Mouse (Mus musculus): ENCODE data around the gene Il17ra. TPM values are rescaled to one million over a fixed set of nuclear protein-coding genes. Genes with fewer than 3 reads are reported as not detected.
A peak's percentile ranks its signal among the peaks of the same experiment; 100 is the strongest.

Gene Il17ra
- polyA plus RNA-seq, 1 experiment from 2014 or later = 3.1 TPM

GRCm38 (mm10) chr6:120462251-120462650, 796 bp upstream of the Il17ra start:
- Histone ChIP-seq H3K27ac (replicated peaks) (no peak overlapping the region), H3K27me3 (replicated peaks; ENCODE audit: low read depth, poor library complexity, severe bottlenecking) (peaks cover 57% of the 10 kb centered on the region), H3K36me3 (replicated peaks) (no peaks in the 10 kb centered on the region), H3K4me1 (peaks cover 15% of the 10 kb centered on the region), H3K9me3 (no peaks in the 10 kb centered on the region), H3K4me3 (no peak overlapping the region)
- 47% methylated on average over 6 of the region's 6 CpGs for WGBS
- DNase-seq (ENCODE audit: low spot score) = no peak

- 6% methylated on average over 11 of the region's 11 CpGs for WGBS
- Histone ChIP-seq H3K4me3 (peak overlapping the region; percentile 70), H3K36me3 (replicated peaks) (no peaks in the 10 kb centered on the region), H3K27me3 (replicated peaks; ENCODE audit: low read depth, poor library complexity, severe bottlenecking) (peaks cover 57% of the 10 kb centered on the region), H3K4me1 (peaks cover 15% of the 10 kb centered on the region), H3K27ac (replicated peaks) (no peak overlapping the region), H3K9me3 (no peaks in the 10 kb centered on the region)
- DNase-seq (ENCODE audit: low spot score) = no peak
Measured at GRCm38 (mm10) chr6:120463884-120464283, 837 bp downstream of the Il17ra start.

GRCm38 (mm10) chr6:120464406-120464939, 1.4 kb downstream of the Il17ra start:
- Histone ChIP-seq H3K9me3 (no peaks in the 10 kb centered on the region), H3K4me3 (peak overlapping the region; percentile 70), H3K4me1 (peaks cover 15% of the 10 kb centered on the region), H3K27me3 (replicated peaks; ENCODE audit: low read depth, poor library complexity, severe bottlenecking) (peaks cover 57% of the 10 kb centered on the region), H3K27ac (replicated peaks) (no peak overlapping the region), H3K36me3 (replicated peaks) (no peaks in the 10 kb centered on the region)
- no peak for DNase-seq (ENCODE audit: low spot score)
- 60% methylated on average over 9 of the region's 9 CpGs for WGBS

GRCm38 (mm10) chr6:120465393-120465792, 2.3 kb downstream of the Il17ra start:
- peaks cover 57% of the 10 kb centered on the region for H3K27me3 ChIP-seq (replicated peaks; ENCODE audit: low read depth, poor library complexity, severe bottlenecking)
- DNase-seq (ENCODE audit: low spot score) = no peak
- 63% methylated on average over 4 of the region's 4 CpGs for WGBS

GRCm38 (mm10) chr6:120466609-120467329, 3.7 kb downstream of the Il17ra start:
- 76% methylated on average over 10 of the region's 10 CpGs for WGBS
- no peak for DNase-seq (ENCODE audit: low spot score)
- Histone ChIP-seq H3K4me1 (peaks cover 18% of the 10 kb centered on the region), H3K27me3 (replicated peaks; ENCODE audit: low read depth, poor library complexity, severe bottlenecking) (peaks cover 43% of the 10 kb centered on the region), H3K9me3 (no peaks in the 10 kb centered on the region), H3K27ac (replicated peaks) (no peak overlapping the region), H3K36me3 (replicated peaks) (no peaks in the 10 kb centered on the region), H3K4me3 (no peak overlapping the region)

More at GRCm38 (mm10) chr6:120465393-120465792, 2.3 kb downstream of the Il17ra start:
- H3K36me3 ChIP-seq (replicated peaks) = no peaks in the 10 kb centered on the region
- H3K27ac ChIP-seq (replicated peaks) = no peak overlapping the region
- no peaks in the 10 kb centered on the region for H3K9me3 ChIP-seq
- no peak overlapping the region for H3K4me3 ChIP-seq
- peaks cover 15% of the 10 kb centered on the region for H3K4me1 ChIP-seq

- Histone ChIP-seq H3K4me1 (peaks cover 28% of the 10 kb centered on the region), H3K36me3 (replicated peaks) (no peaks in the 10 kb centered on the region), H3K27ac (replicated peaks) (no peak overlapping the region), H3K4me3 (no peak overlapping the region), H3K27me3 (replicated peaks; ENCODE audit: low read depth, poor library complexity, severe bottlenecking) (peaks cover 28% of the 10 kb centered on the region), H3K9me3 (no peaks in the 10 kb centered on the region)
- DNase-seq (ENCODE audit: low spot score) = no peak
- 93% methylated on average over 4 of the region's 4 CpGs for WGBS
Measured at GRCm38 (mm10) chr6:120468259-120468658, 5.2 kb downstream of the Il17ra start.

- Histone ChIP-seq H3K4me3 (no peak overlapping the region), H3K4me1 (peaks cover 25% of the 10 kb centered on the region), H3K27me3 (replicated peaks; ENCODE audit: low read depth, poor library complexity, severe bottlenecking) (peaks cover 18% of the 10 kb centered on the region), H3K9me3 (no peaks in the 10 kb centered on the region), H3K36me3 (replicated peaks) (no peaks in the 10 kb centered on the region), H3K27ac (replicated peaks) (no peak overlapping the region)
- no peak for DNase-seq (ENCODE audit: low spot score)
- 73% methylated on average over 3 of the region's 3 CpGs for WGBS
Measured at GRCm38 (mm10) chr6:120469268-120469667, 6.2 kb downstream of the Il17ra start.

GRCm38 (mm10) chr6:120469770-120470169, 6.7 kb downstream of the Il17ra start:
- peaks cover 13% of the 10 kb centered on the region for H3K27me3 ChIP-seq (replicated peaks; ENCODE audit: low read depth, poor library complexity, severe bottlenecking)
- H3K4me1 ChIP-seq = peaks cover 25% of the 10 kb centered on the region
- no peak for DNase-seq (ENCODE audit: low spot score)
- H3K9me3 ChIP-seq = no peaks in the 10 kb centered on the region
- no peak overlapping the region for H3K4me3 ChIP-seq
- no peaks in the 10 kb centered on the region for H3K36me3 ChIP-seq (replicated peaks)
- H3K27ac ChIP-seq (replicated peaks) = no peak overlapping the region

GRCm38 (mm10) chr6:120470666-120471065, 7.6 kb downstream of the Il17ra start:
- 89% methylated on average over 1 of the region's 1 CpGs for WGBS
- H3K4me3 ChIP-seq = no peak overlapping the region
- H3K27ac ChIP-seq (replicated peaks) = no peak overlapping the region
- DNase-seq (ENCODE audit: low spot score) = no peak
- H3K4me1 ChIP-seq = peaks cover 28% of the 10 kb centered on the region
- H3K9me3 ChIP-seq = no peaks in the 10 kb centered on the region
- H3K36me3 ChIP-seq (replicated peaks) = no peaks in the 10 kb centered on the region
- H3K27me3 ChIP-seq (replicated peaks; ENCODE audit: low read depth, poor library complexity, severe bottlenecking) = peaks cover 4% of the 10 kb centered on the region

- Histone ChIP-seq H3K4me1 (peaks cover 28% of the 10 kb centered on the region), H3K27ac (replicated peaks) (peak overlapping the region; percentile 70), H3K27me3 (replicated peaks; ENCODE audit: low read depth, poor library complexity, severe bottlenecking) (no peaks in the 10 kb centered on the region), H3K9me3 (no peaks in the 10 kb centered on the region), H3K4me3 (no peak overlapping the region), H3K36me3 (replicated peaks) (no peaks in the 10 kb centered on the region)
- no peak for DNase-seq (ENCODE audit: low spot score)
- 11% methylated on average over 5 of the region's 5 CpGs for WGBS
Measured at GRCm38 (mm10) chr6:120471991-120472441, 9.0 kb downstream of the Il17ra start.

- Histone ChIP-seq H3K4me3 (no peak overlapping the region), H3K4me1 (peaks cover 28% of the 10 kb centered on the region), H3K36me3 (replicated peaks) (no peaks in the 10 kb centered on the region), H3K27ac (replicated peaks) (peak overlapping the region; percentile 70), H3K27me3 (replicated peaks; ENCODE audit: low read depth, poor library complexity, severe bottlenecking) (no peaks in the 10 kb centered on the region), H3K9me3 (no peaks in the 10 kb centered on the region)
- WGBS = 25% methylated on average over 8 of the region's 8 CpGs
- DNase-seq (ENCODE audit: low spot score) = no peak
Measured at GRCm38 (mm10) chr6:120472455-120473140, 9.6 kb downstream of the Il17ra start.

- H3K36me3 ChIP-seq (replicated peaks) = no peaks in the 10 kb centered on the region
- 0 out of 2 replicates have a peak overlapping the region, but pooled peaks have one; percentile 12 for H3K27ac ChIP-seq (replicated peaks)
- H3K4me3 ChIP-seq = no peak overlapping the region
- no peaks in the 10 kb centered on the region for H3K9me3 ChIP-seq
- DNase-seq (ENCODE audit: low spot score) = no peak
- H3K27me3 ChIP-seq (replicated peaks; ENCODE audit: low read depth, poor library complexity, severe bottlenecking) = no peaks in the 10 kb centered on the region
- WGBS = 45% methylated on average over 5 of the region's 5 CpGs
- peaks cover 28% of the 10 kb centered on the region for H3K4me1 ChIP-seq
Measured at GRCm38 (mm10) chr6:120473427-120473826, 10.4 kb downstream of the Il17ra start.

- H3K4me1 ChIP-seq = peaks cover 28% of the 10 kb centered on the region
- WGBS = 82% methylated on average over 8 of the region's 8 CpGs
Measured at GRCm38 (mm10) chr6:120475288-120475687, 12.2 kb downstream of the Il17ra start.

More at GRCm38 (mm10) chr6:120475288-120475687, 12.2 kb downstream of the Il17ra start:
- no peak overlapping the region for H3K4me3 ChIP-seq
- H3K9me3 ChIP-seq = no peaks in the 10 kb centered on the region
- DNase-seq (ENCODE audit: low spot score) = no peak
- no peaks in the 10 kb centered on the region for H3K36me3 ChIP-seq (replicated peaks)
- no peak overlapping the region for H3K27ac ChIP-seq (replicated peaks)
- H3K27me3 ChIP-seq (replicated peaks; ENCODE audit: low read depth, poor library complexity, severe bottlenecking) = no peaks in the 10 kb centered on the region

Data from embryonic facial prominence, embryonic 10.5 days (tissue).